Mouse (Mus musculus) neural tube, embryonic 13.5 days (tissue): Measurements from ENCODE around the gene Mepce. TPM values are rescaled to one million over a fixed set of nuclear protein-coding genes. Genes with fewer than 3 reads are reported as not detected.
A peak's percentile ranks its signal among the peaks of the same experiment; 100 is the strongest.
"Not testable (repeated sequence)": the region's sequence is repeated elsewhere in the genome, so short reads cannot be mapped to it uniquely, and the experiment has no call there.

Experiments used
- ATAC-seq: fragments of 200-750 bp; cut with Nextera tagmentation; 2 replicates; pipeline ENCODE4 v1.8.0; 2017; ENCODE audit warnings: low read depth, mild to moderate bottlenecking, moderate TSS enrichment, moderate library complexity
- H3K27ac ChIP-seq: fragments of 300-500 bp; sonication (generic); replicated peaks from 2 replicates; pipeline ENCODE4 v1.5.1; 2015; ENCODE audit warnings: moderate library complexity, mild to moderate bottlenecking, inconsistent platforms
- H3K27me3 ChIP-seq: fragments of 300-500 bp; sonication (generic); 2 replicates; pipeline ENCODE4 v1.6.1; 2015; ENCODE audit warnings: mild to moderate bottlenecking, inconsistent platforms
- H3K36me3 ChIP-seq: fragments of 300-500 bp; sonication (generic); 2 replicates; pipeline ENCODE4 v1.6.1; 2015; ENCODE audit warnings: mild to moderate bottlenecking, inconsistent platforms
- H3K4me1 ChIP-seq: fragments of 300-500 bp; sonication (generic); replicated peaks from 2 replicates; pipeline ENCODE4 v1.6.1; 2015; ENCODE audit warnings: inconsistent platforms
- H3K4me2 ChIP-seq: fragments of 300-500 bp; sonication (generic); 2 replicates; pipeline ENCODE4 v1.6.1; 2015; ENCODE audit warnings: inconsistent platforms, mild to moderate bottlenecking, moderate library complexity
- H3K4me3 ChIP-seq: fragments of 300-500 bp; sonication (generic); 2 replicates; pipeline ENCODE4 v1.5.1; 2015; ENCODE audit warnings: mild to moderate bottlenecking, inconsistent platforms
- H3K9ac ChIP-seq: fragments of 300-500 bp; sonication (generic); 2 replicates; pipeline ENCODE4 v1.6.1; 2015; ENCODE audit warnings: moderate library complexity, mild to moderate bottlenecking, inconsistent platforms
- H3K9me3 ChIP-seq: fragments of 300-500 bp; sonication (generic); 2 replicates; pipeline ENCODE4 v1.6.1; 2016; ENCODE audit warnings: inconsistent platforms
- WGBS: fragments of 180-500 bp; shearing (Covaris S2); methylation state at CpG from one replicate; pipeline ENCODE4 v1.1.7; 2015; 5-methylcytosine and 5-hydroxymethylcytosine counted together
- polyA plus RNA-seq: library from polyadenylated mRNA; unstranded; fragments of >200 nt; fragmentation: Nextera tagmentation; extraction: Ambion mirVana; gene quantifications from 2 replicates; pipeline ENCODE4 v1.2.1, GENCODE M21; 2015

Mepce gene
- polyA plus RNA-seq, result 9.9 and 12.3 TPM in 2 replicates

GRCm38 (mm10) chr5:137787151-137787928, at the start of gene Mepce, which contains the start of gene Zcwpw1:
Mepce (minus strand) TSS chr5:137787655.
Zcwpw1 (plus strand) TSS chr5:137787798.
- Histone ChIP-seq H3K27ac (peak within 1 kb of the TSS; percentile 99), H3K9me3 (no peaks in the 10 kb centered on the region), H3K4me1 (peaks cover 36% of the 10 kb centered on the region), H3K4me2 (peak within 1 kb of the TSS; percentile 95), H3K36me3 (peaks cover 26% of the 10 kb centered on the region), H3K27me3 (peaks cover 7% of the 10 kb centered on the region; the same call in 1 of the 2 replicates), H3K4me3 (peak within 1 kb of the TSS; percentile 87), H3K9ac (peak within 1 kb of the TSS; percentile 97)
- under 1% methylated on average over 48 of the region's 48 CpGs for WGBS
- peak; percentile 64 for ATAC-seq

GRCm38 (mm10) chr5:137837110-137837509, 49.7 kb upstream of the Mepce start:
- not testable (repeated sequence) for H3K27me3 ChIP-seq, H3K9ac ChIP-seq, H3K4me1 ChIP-seq, H3K4me2 ChIP-seq, H3K4me3 ChIP-seq, H3K9me3 ChIP-seq, H3K36me3 ChIP-seq, H3K27ac ChIP-seq, ATAC-seq

- H3K4me3 ChIP-seq, result no peak overlapping the region
- no peaks in the 10 kb centered on the region for H3K4me1 ChIP-seq
- H3K27ac ChIP-seq, result no peak overlapping the region
- ATAC-seq, result no peak
- no peaks in the 10 kb centered on the region for H3K9me3 ChIP-seq
- H3K36me3 ChIP-seq, result no peaks in the 10 kb centered on the region
- no peaks in the 10 kb centered on the region for H3K27me3 ChIP-seq
- no peak overlapping the region for H3K4me2 ChIP-seq
- no peak overlapping the region for H3K9ac ChIP-seq
These were observed 49.2 kb upstream of the Mepce start for GRCm38 (mm10) chr5:137836611-137837010.

DNA sequence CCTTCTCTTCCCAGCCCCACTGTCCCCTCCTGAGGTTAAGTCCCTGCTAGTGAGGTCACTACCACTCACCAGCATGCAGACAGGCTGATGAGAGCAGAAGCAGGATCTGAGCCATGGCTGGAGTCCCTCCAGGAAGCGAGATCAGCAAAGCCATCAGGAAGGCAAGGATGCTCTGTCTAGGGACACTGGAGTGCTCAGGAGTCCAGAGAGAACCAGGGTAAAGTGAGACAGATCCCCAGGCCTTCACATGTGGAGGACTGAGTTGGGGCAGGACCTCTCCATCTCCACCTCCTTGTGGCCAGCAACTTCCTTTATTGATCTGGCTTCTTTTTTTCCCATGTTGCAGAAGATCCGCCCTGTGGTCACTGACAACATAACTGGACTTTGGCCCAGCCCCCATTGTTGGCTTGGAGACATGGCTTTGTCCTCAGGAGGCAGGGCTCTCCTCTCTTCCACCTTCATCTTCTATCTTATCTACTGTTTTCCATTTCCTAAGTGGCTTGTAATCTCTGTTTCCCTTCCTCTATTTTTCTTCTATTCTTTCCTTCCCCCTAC, 48.6 kb upstream of the Mepce start, which contains the start of gene Pilra:
Pilra (minus strand) TSS at position 316 of the 555 bp plus-strand sequence.
- H3K4me3 ChIP-seq, H3K36me3 ChIP-seq, H3K4me1 ChIP-seq, ATAC-seq, H3K9ac ChIP-seq, H3K27ac ChIP-seq, H3K9me3 ChIP-seq, H3K4me2 ChIP-seq, H3K27me3 ChIP-seq: not testable (repeated sequence)
- WGBS, result 63% methylated on average over 2 of the region's 2 CpGs

- H3K9ac ChIP-seq, result no peak overlapping the region
- H3K4me1 ChIP-seq, result no peaks in the 10 kb centered on the region
- no peak overlapping the region for H3K4me3 ChIP-seq
- WGBS, result 66% methylated on average over 4 of the region's 4 CpGs
- no peaks in the 10 kb centered on the region for H3K36me3 ChIP-seq
- no peak overlapping the region for H3K4me2 ChIP-seq
- no peaks in the 10 kb centered on the region for H3K27me3 ChIP-seq
- no peak overlapping the region for H3K27ac ChIP-seq
- no peaks in the 10 kb centered on the region for H3K9me3 ChIP-seq
- no peak for ATAC-seq
These were observed 46.0 kb upstream of the Mepce start for GRCm38 (mm10) chr5:137833500-137833899.

DNA sequence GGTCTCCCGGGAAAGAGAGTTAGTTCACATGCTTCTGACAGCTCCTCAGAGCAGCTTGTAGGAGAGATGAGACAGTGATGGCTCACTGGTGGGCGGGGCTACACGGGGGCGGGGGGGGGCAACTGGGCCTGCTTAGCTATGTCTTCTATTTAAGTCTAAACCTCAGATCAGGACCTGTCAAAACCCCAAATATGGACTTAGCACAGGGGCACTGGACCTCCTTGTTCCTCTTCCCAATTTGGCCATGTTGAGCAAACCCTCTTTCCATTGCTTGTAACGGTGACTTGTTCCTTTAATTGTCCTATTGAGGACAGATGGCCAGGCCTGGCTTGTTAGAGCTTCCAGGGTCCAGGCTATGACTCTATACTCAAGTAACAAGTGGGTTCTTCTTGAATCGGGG, 44.1 kb upstream of the Mepce start:
- no peaks in the 10 kb centered on the region for H3K27me3 ChIP-seq
- no peak overlapping the region for H3K4me3 ChIP-seq
- WGBS, result 78% methylated on average over 6 of the region's 6 CpGs
- no peaks in the 10 kb centered on the region for H3K4me1 ChIP-seq
- H3K27ac ChIP-seq, result no peak overlapping the region
- H3K9ac ChIP-seq, result no peak overlapping the region
- no peaks in the 10 kb centered on the region for H3K36me3 ChIP-seq
- no peak for ATAC-seq
- no peaks in the 10 kb centered on the region for H3K9me3 ChIP-seq
- H3K4me2 ChIP-seq, result no peak overlapping the region

GRCm38 (mm10) chr5:137831106-137831505, 43.7 kb upstream of the Mepce start:
- H3K27me3 ChIP-seq, result no peaks in the 10 kb centered on the region
- no peak for ATAC-seq
- no peak overlapping the region for H3K9ac ChIP-seq
- H3K4me1 ChIP-seq, result no peaks in the 10 kb centered on the region
- no peaks in the 10 kb centered on the region for H3K9me3 ChIP-seq
- no peak overlapping the region for H3K4me2 ChIP-seq
- no peaks in the 10 kb centered on the region for H3K36me3 ChIP-seq
- no peak overlapping the region for H3K27ac ChIP-seq
- WGBS, result 89% methylated on average over 4 of the region's 4 CpGs
- no peak overlapping the region for H3K4me3 ChIP-seq

DNA sequence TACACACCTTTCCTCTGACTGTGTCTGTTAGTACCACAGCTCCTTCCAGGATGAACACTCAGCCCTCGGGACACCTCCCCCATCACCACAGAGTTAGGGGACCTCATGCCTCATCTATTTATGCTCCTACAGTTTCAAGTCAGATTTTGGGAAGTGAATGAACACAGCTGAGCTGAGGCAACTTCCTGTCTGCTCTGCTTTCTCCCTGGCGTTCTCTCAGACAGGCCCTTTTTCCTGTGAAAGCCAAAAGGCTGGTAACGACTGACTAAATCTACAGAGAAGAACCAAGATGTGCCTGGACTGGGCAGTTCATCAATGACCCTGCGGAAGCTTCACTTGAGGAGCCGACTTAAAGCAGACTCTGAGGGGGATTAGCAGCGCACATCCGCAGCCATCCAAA, 42.8 kb upstream of the Mepce start:
- Histone ChIP-seq H3K4me2 (no peak overlapping the region), H3K9ac (no peak overlapping the region), H3K27ac (no peak overlapping the region), H3K36me3 (no peaks in the 10 kb centered on the region), H3K9me3 (no peaks in the 10 kb centered on the region), H3K4me1 (no peaks in the 10 kb centered on the region), H3K4me3 (no peak overlapping the region), H3K27me3 (no peaks in the 10 kb centered on the region)
- 87% methylated on average over 7 of the region's 7 CpGs for WGBS
- ATAC-seq, result no peak

DNA sequence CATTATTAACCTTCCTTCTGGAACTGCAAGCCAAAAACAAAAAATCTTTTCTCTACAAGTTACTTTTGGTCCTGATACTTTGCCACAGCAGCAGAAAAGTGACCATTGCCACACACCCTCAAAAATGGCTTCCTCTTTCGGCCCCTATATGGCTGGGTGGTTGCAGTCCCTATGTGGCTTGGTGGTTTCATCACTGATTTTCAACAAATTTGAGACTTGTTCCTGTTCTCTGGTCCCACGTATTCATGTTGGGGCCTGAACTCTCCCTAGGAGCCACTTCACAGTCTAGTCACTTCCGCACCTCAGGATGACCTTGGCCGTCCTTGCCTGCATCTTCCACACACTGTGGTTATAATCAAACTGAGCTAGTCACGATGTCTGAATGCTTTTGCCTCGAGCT, 41.2 kb upstream of the Mepce start:
- Histone ChIP-seq H3K27ac (no peak overlapping the region), H3K4me3 (no peak overlapping the region), H3K4me2 (no peak overlapping the region), H3K9me3 (no peaks in the 10 kb centered on the region), H3K9ac (no peak overlapping the region), H3K27me3 (no peaks in the 10 kb centered on the region), H3K36me3 (no peaks in the 10 kb centered on the region), H3K4me1 (no peaks in the 10 kb centered on the region)
- 87% methylated on average over 6 of the region's 6 CpGs for WGBS
- ATAC-seq, result no peak

DNA sequence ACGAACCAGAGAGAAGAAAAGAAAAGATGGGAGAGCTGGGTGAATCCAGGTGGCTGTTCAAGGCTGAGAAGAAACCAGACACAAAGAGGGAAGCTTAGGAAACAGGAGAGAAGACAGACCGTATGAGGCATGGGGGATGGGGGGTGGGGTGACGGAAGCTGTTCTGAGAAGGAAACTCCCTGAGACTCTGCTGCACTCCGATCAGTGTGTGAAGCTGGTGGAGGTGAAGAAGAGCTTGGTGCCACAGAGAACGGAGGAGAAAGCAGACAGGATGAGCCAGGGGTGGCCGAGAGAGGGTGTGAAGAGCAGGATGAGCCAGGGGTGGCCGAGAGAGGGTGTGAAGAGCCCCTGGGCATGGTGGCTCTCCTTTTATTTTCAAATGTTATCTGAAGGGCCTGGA, 39.0 kb upstream of the Mepce start:
- no peak overlapping the region for H3K27ac ChIP-seq
- no peak overlapping the region for H3K4me2 ChIP-seq
- no peak overlapping the region for H3K4me3 ChIP-seq
- H3K36me3 ChIP-seq, result no peaks in the 10 kb centered on the region
- no peak for ATAC-seq
- no peak overlapping the region for H3K9ac ChIP-seq
- no peaks in the 10 kb centered on the region for H3K9me3 ChIP-seq
- WGBS, result 64% methylated on average over 7 of the region's 7 CpGs
- H3K4me1 ChIP-seq, result no peaks in the 10 kb centered on the region
- H3K27me3 ChIP-seq, result no peaks in the 10 kb centered on the region

DNA sequence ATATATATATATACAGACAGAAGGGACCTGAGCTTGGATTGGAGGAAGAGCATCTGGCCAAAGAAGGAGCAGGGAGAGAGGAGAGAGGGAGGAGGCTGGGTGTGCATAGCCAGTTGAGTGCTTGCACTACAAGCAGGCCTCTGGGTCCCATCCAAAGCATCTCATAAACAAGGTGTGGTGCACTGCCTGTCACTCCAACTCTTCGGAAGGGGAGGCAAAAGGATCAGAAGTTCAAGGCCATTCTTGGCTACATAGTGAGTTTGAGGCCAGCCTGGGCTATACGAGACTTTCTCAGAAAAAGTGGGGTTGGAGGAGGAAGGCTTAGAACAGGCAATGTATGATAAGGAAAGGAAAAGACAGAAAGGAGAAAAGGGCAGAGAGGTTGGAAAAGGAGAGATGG, 38.5 kb upstream of the Mepce start:
- Histone ChIP-seq H3K4me2 (no peak overlapping the region), H3K9me3 (no peaks in the 10 kb centered on the region), H3K4me1 (no peaks in the 10 kb centered on the region), H3K27ac (no peak overlapping the region), H3K4me3 (no peak overlapping the region), H3K9ac (no peak overlapping the region), H3K27me3 (no peaks in the 10 kb centered on the region), H3K36me3 (no peaks in the 10 kb centered on the region)
- 82% methylated on average over 2 of the region's 2 CpGs for WGBS
- ATAC-seq, result no peak

- H3K27me3 ChIP-seq, result no peaks in the 10 kb centered on the region
- 91% methylated on average over 3 of the region's 3 CpGs for WGBS
- ATAC-seq, result no peak
- H3K36me3 ChIP-seq, result no peaks in the 10 kb centered on the region
- no peaks in the 10 kb centered on the region for H3K9me3 ChIP-seq
- no peak overlapping the region for H3K4me2 ChIP-seq
- no peak overlapping the region for H3K27ac ChIP-seq
- H3K4me1 ChIP-seq, result no peaks in the 10 kb centered on the region
- H3K4me3 ChIP-seq, result no peak overlapping the region
- H3K9ac ChIP-seq, result no peak overlapping the region
These were observed 37.6 kb upstream of the Mepce start for GRCm38 (mm10) chr5:137825030-137825429.
